8 mouse cellular contexts compared by ENCODE assay signal in genomic region chr1:89467321-89468069, GRCm38 (mm10). TPM values are rescaled to one million over a fixed set of nuclear protein-coding genes. Genes with fewer than 3 reads are reported as not detected.
DNase-seq lines count a peak whose midpoint lies in the region; ATAC-seq and TF ChIP-seq lines count a peak whose summit lies in the region.

No protein-coding gene starts in this region.

- no peak for TF ChIP-seq POLR2A in myocyte (IDR thresholded peaks at IDR 0.05; ENCODE audit: insufficient read length, low read depth)

- H3K36me3 ChIP-seq in liver, embryonic 12.5 days = no peaks in the 10 kb centered on the region
- H3K36me3 ChIP-seq in myocyte (ENCODE audit: control insufficient read depth, insufficient read depth) = no peaks in the 10 kb centered on the region

- H3K4me1 ChIP-seq in liver, embryonic 12.5 days = peaks cover 58% of the 10 kb centered on the region

- peak; percentile 58 for ATAC-seq in liver, embryonic 12.5 days

- intact Hi-C loops in heart, postnatal 14 days (cut with DNase I) = no loop called here

- no peaks in the 10 kb centered on the region for H3K9me3 ChIP-seq in liver, embryonic 12.5 days (replicated peaks)

- H3K27me3 ChIP-seq in liver, embryonic 12.5 days (replicated peaks) = no peaks in the 10 kb centered on the region
- H3K27me3 ChIP-seq in myocyte (ENCODE audit: control insufficient read depth, insufficient read depth, insufficient read length) = no peaks in the 10 kb centered on the region

- 22% methylated on average over 6 of the region's 6 CpGs for WGBS in liver, embryonic 12.5 days (ENCODE audit: insufficient replicate concordance)

- no peak overlapping the region for H3K9ac ChIP-seq in liver, embryonic 12.5 days

- peak; percentile 57 for DNase-seq in adrenal gland, postnatal 10 days
- no peak for DNase-seq in adrenal gland, adult 18-20 months (ENCODE audit: low spot score in 2 of 2)
- DNase-seq in adrenal gland, postnatal 14 days = peak; percentile 64
- peak; percentile 46 to 54 for DNase-seq in heart, postnatal 14 days
- no peak for DNase-seq in layer of hippocampus, adult 8-10 months (ENCODE audit: low spot score in 2 of 2)
- no peak for DNase-seq in gastrocnemius, postnatal 25 days

- H3K79me2 ChIP-seq in myocyte (ENCODE audit: control insufficient read depth, insufficient read depth) = peaks cover 93% of the 10 kb centered on the region

- no peak overlapping the region for H3ac ChIP-seq in myocyte (ENCODE audit: control insufficient read depth, insufficient read length)

- H3K27ac ChIP-seq in liver, embryonic 12.5 days = peak overlapping the region; percentile 23; the same call in 1 of the 2 replicates

- no peak overlapping the region for H3K4me3 ChIP-seq in liver, embryonic 12.5 days
- H3K4me3 ChIP-seq in myocyte = no peak overlapping the region

- H3K4me2 ChIP-seq in liver, embryonic 12.5 days = peak overlapping the region; percentile 10
- H3K4me2 ChIP-seq in myocyte (ENCODE audit: low read depth) = peak overlapping the region; percentile 32

TF ChIP-seq in myocyte, 11 proteins besides CTCF, POLR2A, EP300 and RAD21:
- TF ChIP-seq POLR2AphosphoS2 (IDR thresholded peaks at IDR 0.05; ENCODE audit: insufficient read length, low read depth) = no peak
- peak in 1 of 3 experiments; percentile 69 for TF ChIP-seq MYOG (IDR thresholded peaks at IDR 0.05; ENCODE audit: control insufficient read depth in 1 of 3, insufficient read depth in 1 of 3, insufficient read length in 2 of 3, low read depth in 2 of 3)
- TF ChIP-seq MYOD1 (IDR thresholded peaks at IDR 0.05; ENCODE audit: control insufficient read depth in 1 of 3, insufficient read length in 2 of 3, low read depth in 2 of 3) = peak in 2 of 3 experiments; percentile 32 to 43
- TF ChIP-seq MAX (IDR thresholded peaks at IDR 0.05; ENCODE audit: low read depth) = no peak
- no peak for TF ChIP-seq TCF3 (IDR thresholded peaks at IDR 0.05; ENCODE audit: insufficient read length, low read depth)
- no peak for TF ChIP-seq SRF (IDR thresholded peaks at IDR 0.05; ENCODE audit: control insufficient read depth, insufficient read length, low read depth)
- no peak for TF ChIP-seq USF1 (IDR thresholded peaks at IDR 0.05; ENCODE audit: low read depth)
- TF ChIP-seq REST (IDR thresholded peaks at IDR 0.05; ENCODE audit: insufficient read depth, insufficient read length) = no peak
- no peak for TF ChIP-seq E2F4 (IDR thresholded peaks at IDR 0.05; ENCODE audit: insufficient read depth)
- TF ChIP-seq TCF12 (IDR thresholded peaks at IDR 0.05; ENCODE audit: insufficient read depth, poor library complexity, severe bottlenecking) = no peak
- no peak for TF ChIP-seq CEBPB (IDR thresholded peaks at IDR 0.05; ENCODE audit: insufficient read depth, poor library complexity, severe bottlenecking)

RNA-seq across cellular contexts. Expression of gene Agap1, which starts 12.9 kb away (rescaled TPM):
- total RNA-seq in adrenal gland, postnatal 10 days (2021) = 10 to 100 TPM; 48.5 to 58.7 TPM
- total RNA-seq in adrenal gland, adult 18-20 months (2021) = 10 to 100 TPM; 44.7 to 59.1 TPM
- 56.2 and 57.6 TPM in 2 replicates for total RNA-seq in adrenal gland, postnatal 14 days (2021)
- 10 to 100 TPM; 47.7 to 49.8 TPM for total RNA-seq in heart, postnatal 14 days (2021)
- polyA plus RNA-seq in liver, embryonic 12.5 days (2016; fragmentation: Nextera tagmentation; extraction: Ambion mirVana) = 4.1 and 4.6 TPM in 2 replicates
- 48.9 TPM for polyA plus RNA-seq in myocyte (2012; fragmentation: generic; extraction: Trizol)
- 100 to 1,000 TPM; 235 to 308 (median 283) TPM for total RNA-seq in layer of hippocampus, adult 8-10 months (2022)
- total RNA-seq in gastrocnemius, postnatal 25 days (2021) = 10 to 100 TPM; 15.1 to 21.8 TPM

Comparison
In these comparisons a context has a peak if more than half of its experiments do, and no peak if none do; other contexts are left out.
1. DNase-seq: peak in adrenal gland, postnatal 10 days (single experiment), adrenal gland, postnatal 14 days (single experiment) and heart, postnatal 14 days (2 of 2); none in adrenal gland, adult 18-20 months (0 of 2), layer of hippocampus, adult 8-10 months (0 of 2) and gastrocnemius, postnatal 25 days (single experiment).